Mouse (Mus musculus): Measurements from ENCODE around the gene Ciita.

Ciita gene

GRCm38 (mm10) chr16:10474956-10475355 lies 4.9 kb upstream of the Ciita start:
- DNase-seq (ENCODE audit: low read depth) = no peak

GRCm38 (mm10) chr16:10475919-10476318 lies 3.9 kb upstream of the Ciita start:
- no peak for DNase-seq (ENCODE audit: low read depth)

- no peak for DNase-seq (ENCODE audit: low read depth)
Measured at GRCm38 (mm10) chr16:10482343-10482742, 2.5 kb downstream of the Ciita start.

GRCm38 (mm10) chr16:10486993-10487392 lies 7.1 kb downstream of the Ciita start:
- no peak for DNase-seq (ENCODE audit: low read depth)

GRCm38 (mm10) chr16:10487895-10488493 lies 8.1 kb downstream of the Ciita start:
- DNase-seq (ENCODE audit: low read depth) = no peak

- DNase-seq (ENCODE audit: low read depth) = no peak
Measured at GRCm38 (mm10) chr16:10488769-10489481, 9.1 kb downstream of the Ciita start.

- DNase-seq (ENCODE audit: low read depth) = no peak
Measured at GRCm38 (mm10) chr16:10489483-10489882, 9.6 kb downstream of the Ciita start.

- no peak for DNase-seq (ENCODE audit: low read depth)
Measured at GRCm38 (mm10) chr16:10489904-10490457, 10.1 kb downstream of the Ciita start.

GRCm38 (mm10) chr16:10490503-10491150 lies 10.8 kb downstream of the Ciita start:
- no peak for DNase-seq (ENCODE audit: low read depth)

GRCm38 (mm10) chr16:10491716-10492115 lies 11.9 kb downstream of the Ciita start:
- DNase-seq (ENCODE audit: low read depth) = no peak

- DNase-seq (ENCODE audit: low read depth) = no peak
Measured at GRCm38 (mm10) chr16:10492587-10492986, 12.7 kb downstream of the Ciita start.

- no peak for DNase-seq (ENCODE audit: low read depth)
Measured at GRCm38 (mm10) chr16:10495824-10496298, 16.0 kb downstream of the Ciita start.

- DNase-seq (ENCODE audit: low read depth) = no peak
Measured at GRCm38 (mm10) chr16:10498096-10498602, 18.3 kb downstream of the Ciita start.

GRCm38 (mm10) chr16:10499122-10499521 lies 19.3 kb downstream of the Ciita start:
- no peak for DNase-seq (ENCODE audit: low read depth)

- peak; percentile 31 for DNase-seq (ENCODE audit: low read depth)
Measured at GRCm38 (mm10) chr16:10501865-10502264, 22.0 kb downstream of the Ciita start.

- DNase-seq (ENCODE audit: low read depth) = no peak
Measured at GRCm38 (mm10) chr16:10503058-10503457, 23.2 kb downstream of the Ciita start.

GRCm38 (mm10) chr16:10507445-10507844 lies 27.6 kb downstream of the Ciita start:
- no peak for DNase-seq (ENCODE audit: low read depth)

GRCm38 (mm10) chr16:10508691-10509090 lies 28.8 kb downstream of the Ciita start:
- no peak for DNase-seq (ENCODE audit: low read depth)

GRCm38 (mm10) chr16:10510477-10511133 lies 30.7 kb downstream of the Ciita start:
- DNase-seq (ENCODE audit: low read depth) = no peak

GRCm38 (mm10) chr16:10511134-10511520 lies 31.3 kb downstream of the Ciita start:
- no peak for DNase-seq (ENCODE audit: low read depth)

GRCm38 (mm10) chr16:10515953-10516572 lies 36.2 kb downstream of the Ciita start:
- no peak for DNase-seq (ENCODE audit: low read depth)

GRCm38 (mm10) chr16:10518030-10518429 lies 38.2 kb downstream of the Ciita start:
- DNase-seq (ENCODE audit: low read depth) = no peak

All from 416B (cell line).